Mouse (Mus musculus): ENCODE results near the gene Arrdc1.
"Not testable (repeated sequence)": the region's sequence is repeated elsewhere in the genome, so short reads cannot be mapped to it uniquely, and the experiment has no call there.

The Arrdc1 gene

DNA sequence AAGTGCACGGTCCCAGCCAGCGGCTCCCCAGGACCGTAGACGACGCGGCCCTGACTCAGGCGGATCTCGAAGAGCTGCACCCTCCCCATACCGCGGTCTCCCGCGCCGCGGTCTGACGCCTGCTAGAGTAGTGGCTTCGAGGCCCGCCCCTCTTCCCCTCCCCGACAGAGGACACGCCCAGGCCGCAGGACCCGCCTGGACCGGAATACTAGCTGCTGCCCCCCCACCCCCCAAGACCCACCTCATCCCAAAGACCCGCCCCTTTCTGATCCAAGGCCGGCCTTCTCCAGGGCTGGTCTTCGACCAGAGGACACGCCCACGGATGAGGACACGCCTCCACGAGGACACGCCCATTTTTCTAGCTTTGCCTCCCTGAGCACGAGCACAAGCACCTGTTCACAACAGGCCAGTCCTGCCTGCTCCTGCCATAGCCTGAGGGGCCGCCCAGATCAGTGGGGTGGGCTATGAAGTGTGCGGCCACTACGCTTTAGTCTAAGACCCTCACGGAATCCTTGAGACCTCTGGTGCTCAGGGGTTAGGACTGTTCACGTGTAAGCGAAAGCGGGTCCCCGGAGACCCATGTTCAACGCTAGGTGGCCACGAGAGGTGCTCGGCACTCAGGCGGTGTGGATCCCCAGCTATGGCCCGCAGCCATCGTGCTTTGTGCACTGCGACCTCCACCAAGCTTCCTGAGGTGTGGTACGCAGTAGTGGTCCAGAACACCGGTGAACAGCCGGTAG is at the start of gene Arrdc1:
TSS of gene Arrdc1 (minus strand) at position 196 of the 740 bp plus-strand sequence.
- DNase-seq (ENCODE audit: low read depth, low spot score): peak; percentile 96

DNA sequence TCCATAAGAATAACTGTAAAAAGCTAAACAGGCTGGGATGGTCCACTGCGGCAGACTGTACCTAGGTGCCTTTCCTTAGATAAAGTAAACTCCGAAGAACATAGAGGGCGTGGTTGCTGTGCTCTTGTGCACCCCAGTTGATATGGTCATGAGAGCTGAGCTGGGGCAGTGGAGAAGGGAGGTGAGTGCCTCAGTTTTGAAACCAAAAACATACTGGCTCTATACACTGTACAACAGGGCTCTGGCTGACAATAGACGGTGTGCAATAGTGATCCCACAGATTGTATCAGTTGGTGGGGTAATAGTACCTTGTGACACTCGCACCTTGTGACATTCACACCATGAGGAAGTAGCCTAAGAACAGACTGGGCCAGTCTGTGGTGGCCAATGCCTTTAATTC is 41.9 kb upstream of the Arrdc1 start:
- DNase-seq (ENCODE audit: low read depth, low spot score): no peak

DNA sequence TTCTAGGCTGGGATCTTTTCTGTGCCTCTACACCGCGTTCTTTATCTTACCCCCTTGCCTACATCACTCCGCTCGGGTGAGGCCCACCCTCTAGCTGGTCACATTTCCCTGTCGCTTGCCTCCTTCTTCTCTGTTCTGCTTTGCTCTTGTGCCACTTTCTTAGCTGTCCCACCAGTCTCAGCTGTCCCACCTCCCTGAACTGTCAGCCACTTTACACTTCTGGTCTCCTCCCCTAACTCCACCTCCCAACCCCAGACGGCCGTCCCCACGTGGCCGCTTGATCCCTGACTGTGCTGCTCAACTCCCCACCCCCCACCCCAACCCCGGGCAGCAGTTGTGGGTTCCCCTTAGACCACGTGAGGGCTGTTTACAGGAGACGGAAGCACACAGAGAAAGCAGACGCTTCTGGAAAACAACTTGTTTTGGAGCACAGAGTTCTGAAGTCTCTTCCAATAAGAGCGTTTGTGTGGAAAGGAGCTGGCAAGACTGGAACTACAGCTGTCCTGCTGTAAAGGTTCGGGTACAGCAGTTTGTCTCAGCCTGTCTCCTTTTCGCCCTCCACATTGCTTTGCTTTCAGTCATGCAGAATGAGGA is 40.7 kb upstream of the Arrdc1 start, which contains the start of gene Pnpla7:
TSS of gene Pnpla7 (plus strand) at position 330 of the 594 bp plus-strand sequence.
- peak; percentile 71 for DNase-seq (ENCODE audit: low read depth, low spot score)

DNA sequence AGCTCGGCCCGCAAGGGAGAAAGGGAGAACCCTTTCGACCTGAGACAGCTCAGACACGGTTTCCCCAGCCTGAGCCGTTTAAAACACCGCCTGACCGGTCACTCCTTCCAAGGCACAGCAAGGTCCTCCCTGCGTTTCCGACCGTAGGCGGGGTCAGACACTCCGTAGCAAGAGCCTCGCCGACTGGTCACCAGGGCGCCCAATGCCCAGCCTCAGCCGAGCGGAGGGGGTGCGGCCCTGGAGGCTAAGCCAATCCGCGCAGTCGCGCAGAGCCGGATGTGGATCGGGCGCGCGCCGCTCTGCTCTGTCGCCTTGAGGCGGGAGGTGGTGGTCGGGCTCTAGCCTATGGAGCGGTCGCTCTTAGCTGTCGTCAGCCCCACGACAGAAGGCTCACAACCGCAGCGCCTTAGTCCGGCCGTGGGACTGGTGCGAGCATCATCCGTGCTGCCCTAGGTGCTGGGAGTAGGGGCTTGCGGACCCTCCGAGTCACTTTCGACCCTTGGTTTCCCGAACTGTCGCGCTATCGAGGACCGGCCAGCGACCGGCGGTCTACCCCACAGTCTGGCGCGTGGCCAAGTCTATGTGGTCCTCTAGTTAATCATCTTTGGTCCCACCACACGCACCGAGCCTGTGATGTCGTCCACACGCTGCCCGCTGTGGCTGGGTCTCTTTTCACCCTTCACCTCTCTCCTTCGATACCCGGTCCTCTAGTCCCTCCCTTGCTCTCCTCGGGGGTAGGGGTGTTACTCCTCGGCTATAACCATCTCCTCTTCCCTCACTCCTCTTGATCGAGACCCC is 40.1 kb upstream of the Arrdc1 start, which contains the start of gene Mrpl41:
TSS of gene Mrpl41 (minus strand) at position 193 of the 798 bp plus-strand sequence.
- DNase-seq (ENCODE audit: low read depth, low spot score): peak; percentile 96

DNA sequence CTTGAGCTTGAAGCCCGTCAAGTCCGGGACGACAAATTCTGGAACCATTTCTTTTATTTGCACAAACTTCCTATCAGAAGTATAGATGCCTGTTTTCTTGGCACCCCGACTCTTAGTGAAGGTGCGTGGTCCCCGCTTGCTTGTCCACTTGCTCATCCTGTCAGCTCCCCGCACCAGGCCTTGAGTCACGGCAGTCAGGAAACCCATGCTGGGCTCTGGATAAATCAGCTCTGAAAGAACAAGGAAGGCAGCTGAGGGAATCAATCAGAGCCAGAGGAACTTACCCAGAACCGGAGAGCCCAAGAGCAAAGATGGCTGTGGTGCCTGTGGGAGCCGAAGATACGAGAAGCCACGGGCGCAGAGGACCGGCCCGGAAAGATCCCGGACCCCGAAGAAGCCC is 39.4 kb upstream of the Arrdc1 start:
- not testable (repeated sequence) for DNase-seq (ENCODE audit: low read depth, low spot score)

DNA sequence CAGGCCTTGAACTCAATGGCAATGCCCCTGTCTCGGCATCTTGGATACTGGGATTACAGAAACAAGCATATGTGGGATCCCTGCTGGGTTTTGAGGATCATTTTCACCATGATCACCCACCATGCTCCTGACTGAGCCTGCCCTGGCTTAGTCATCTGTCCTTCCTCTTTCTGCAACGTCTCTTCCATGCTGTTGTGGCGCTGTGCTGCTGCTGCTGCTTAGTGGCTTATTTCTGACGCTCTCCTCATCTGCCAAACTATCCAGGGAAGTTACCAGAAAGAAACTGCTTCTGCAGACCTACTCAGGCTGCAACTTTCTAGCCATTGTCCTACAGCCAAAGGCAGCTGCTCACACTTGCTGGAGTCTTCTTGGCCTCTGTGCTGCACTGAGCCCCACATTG is 35.3 kb upstream of the Arrdc1 start:
- DNase-seq (ENCODE audit: low read depth, low spot score): no peak

DNA sequence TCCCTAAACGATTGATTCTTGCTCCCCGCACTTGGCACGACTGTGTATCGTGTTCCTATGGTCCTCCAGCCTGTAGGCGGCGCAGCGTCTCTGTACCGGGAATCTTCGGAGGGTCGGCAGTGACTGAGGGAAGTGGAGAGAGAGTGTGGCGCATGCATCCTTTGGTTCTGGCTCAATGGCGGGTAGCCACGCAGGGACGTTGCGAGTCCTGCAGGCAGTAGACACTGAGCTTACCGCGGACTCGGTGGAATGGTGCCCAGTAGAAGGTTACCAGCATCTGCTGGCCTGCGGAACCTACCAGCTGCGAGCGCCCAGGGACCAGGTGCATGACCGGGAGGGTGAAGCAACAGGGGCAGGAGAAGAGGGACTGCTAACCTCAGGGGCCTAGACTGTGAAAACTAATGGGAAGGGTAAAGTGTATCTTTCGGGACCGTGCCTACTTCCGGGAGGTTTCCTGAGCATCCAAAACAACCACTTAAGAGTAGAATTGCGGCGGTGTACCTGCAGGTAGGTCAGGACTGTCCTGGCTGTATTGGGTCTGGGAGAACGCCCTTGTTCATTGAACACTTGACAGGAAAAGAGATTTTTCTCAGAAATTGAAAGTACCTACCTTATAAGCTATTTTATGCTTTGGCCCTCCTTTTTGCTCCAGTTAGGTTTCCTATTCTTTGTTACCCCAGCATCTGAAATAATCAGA is 27.4 kb upstream of the Arrdc1 start, which contains the start of gene Dph7:
TSS of gene Dph7 (plus strand) at position 97 of the 697 bp plus-strand sequence.
- DNase-seq (ENCODE audit: low read depth, low spot score): peak; percentile 86

DNA sequence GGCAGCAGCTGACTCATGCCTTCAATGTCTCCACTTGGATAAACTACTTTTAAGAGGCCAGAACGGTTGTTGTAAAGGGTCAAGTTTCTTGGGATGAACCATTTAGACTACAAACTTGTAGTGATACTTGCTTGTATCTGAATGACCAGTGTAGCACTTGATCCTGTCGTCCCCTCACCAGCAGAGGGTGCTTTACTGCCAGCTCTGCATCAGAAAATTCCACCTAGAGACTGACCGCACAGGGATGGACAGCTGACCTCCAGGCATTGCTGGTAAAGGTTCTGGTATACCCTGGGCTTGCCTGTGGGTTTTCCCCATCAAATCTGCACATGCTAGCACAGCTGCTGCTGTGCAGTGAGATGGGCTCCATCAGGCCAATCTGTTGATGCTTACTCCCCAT is 25.9 kb upstream of the Arrdc1 start:
- no peak for DNase-seq (ENCODE audit: low read depth, low spot score)

DNA sequence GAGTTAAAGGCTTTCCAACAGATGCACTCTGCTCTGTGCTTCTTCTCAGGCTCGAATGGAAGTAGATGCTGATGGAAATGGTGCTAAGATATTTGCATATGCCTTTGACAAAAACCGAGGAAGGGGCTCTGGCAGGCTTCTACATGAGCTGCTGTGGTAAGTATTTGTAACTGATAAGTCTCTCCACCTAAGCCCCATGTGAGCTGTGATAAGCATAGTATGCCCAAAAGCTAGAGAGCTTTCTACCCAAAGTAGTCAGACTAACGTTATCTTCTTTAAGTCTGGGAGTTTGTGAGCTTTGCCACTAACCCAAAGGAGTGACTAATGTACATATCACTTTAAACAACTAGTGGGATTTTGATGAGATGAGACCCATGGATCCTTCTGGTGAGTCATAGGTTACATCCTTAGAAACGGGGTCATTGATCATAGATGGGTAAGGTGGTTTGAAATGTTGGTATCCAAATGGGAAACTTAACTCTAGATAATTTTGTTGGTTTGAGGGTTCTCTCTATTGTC is 17.5 kb upstream of the Arrdc1 start:
- DNase-seq (ENCODE audit: low read depth, low spot score): no peak

DNA sequence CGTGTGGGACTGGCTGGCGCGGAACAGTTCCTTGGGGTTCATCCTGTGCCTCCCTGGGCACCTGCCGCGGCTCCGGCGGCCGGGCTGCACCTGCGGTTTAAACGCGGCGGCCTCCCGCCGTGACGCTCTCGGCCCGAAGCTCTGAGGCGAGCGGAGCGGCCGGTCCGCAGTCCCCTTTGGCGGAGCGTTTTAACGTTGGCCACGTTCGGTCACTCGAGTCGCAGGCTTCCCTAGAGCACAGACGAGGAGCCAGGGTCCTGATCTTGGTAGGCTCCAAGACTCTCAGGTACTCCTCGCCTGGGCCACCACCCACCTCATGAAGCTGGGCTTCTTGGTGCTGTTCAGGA is 15.1 kb upstream of the Arrdc1 start:
- DNase-seq (ENCODE audit: low read depth, low spot score): no peak

DNA sequence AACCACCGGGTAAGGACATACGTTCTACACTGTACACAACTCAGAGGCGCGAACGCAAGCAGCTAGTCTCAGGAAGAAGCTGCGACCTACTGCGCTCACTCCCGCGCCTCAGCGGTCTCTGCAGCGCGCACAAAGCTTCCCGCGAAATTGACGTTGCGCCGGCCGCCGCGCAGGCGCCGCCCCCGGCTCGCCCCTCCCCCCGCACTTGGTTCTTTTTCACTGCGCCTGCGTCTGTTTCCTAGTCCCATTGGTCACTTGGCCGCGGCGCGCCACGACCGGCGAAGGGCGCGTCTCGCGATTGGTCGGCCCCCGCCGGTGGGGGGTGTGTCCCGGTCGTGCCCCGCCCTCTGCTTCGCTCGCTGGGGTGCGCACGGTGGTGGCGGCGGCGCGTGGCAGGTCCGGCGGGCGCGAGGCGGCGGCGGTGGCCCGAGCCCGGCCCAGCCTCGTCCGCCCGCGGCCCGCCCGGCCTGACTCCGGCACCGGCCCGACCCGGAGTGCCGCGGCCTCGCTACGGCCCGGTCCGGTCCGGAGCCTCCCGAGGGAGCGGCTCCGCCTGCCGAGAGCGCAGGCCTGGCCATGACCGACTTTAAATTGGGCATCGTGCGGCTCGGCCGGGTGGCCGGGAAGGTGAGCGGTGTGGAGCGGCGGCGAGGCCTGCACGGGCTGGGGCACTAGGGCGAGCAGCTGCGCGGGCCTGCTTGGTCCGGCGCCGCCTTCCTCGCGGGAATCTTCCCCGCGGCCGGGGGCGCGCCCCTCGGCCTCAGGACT is 14.6 kb upstream of the Arrdc1 start, which contains the start of gene Zmynd19:
TSS of gene Zmynd19 (plus strand) at position 372 of the 768 bp plus-strand sequence.
- DNase-seq (ENCODE audit: low read depth, low spot score): peak; percentile 96

DNA sequence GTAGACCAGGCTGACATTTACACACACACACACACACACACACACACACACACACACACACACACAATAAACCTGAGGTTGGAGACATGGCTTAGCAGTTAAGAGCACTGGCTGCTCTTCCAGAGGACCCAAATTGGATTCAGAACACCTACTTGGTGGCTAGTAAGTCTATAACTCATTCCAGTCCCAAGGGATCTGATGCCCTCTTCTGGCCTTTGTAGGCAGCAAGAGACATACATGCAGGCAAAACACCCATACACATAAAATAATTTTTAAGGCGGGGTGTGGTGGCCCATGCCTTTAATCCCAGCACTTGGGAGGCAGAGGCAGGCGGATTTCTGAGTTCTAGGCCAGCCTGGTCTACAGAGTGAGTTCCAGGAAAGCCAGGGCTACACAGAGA is 9.3 kb upstream of the Arrdc1 start:
- DNase-seq (ENCODE audit: low read depth, low spot score): not testable (repeated sequence)

DNA sequence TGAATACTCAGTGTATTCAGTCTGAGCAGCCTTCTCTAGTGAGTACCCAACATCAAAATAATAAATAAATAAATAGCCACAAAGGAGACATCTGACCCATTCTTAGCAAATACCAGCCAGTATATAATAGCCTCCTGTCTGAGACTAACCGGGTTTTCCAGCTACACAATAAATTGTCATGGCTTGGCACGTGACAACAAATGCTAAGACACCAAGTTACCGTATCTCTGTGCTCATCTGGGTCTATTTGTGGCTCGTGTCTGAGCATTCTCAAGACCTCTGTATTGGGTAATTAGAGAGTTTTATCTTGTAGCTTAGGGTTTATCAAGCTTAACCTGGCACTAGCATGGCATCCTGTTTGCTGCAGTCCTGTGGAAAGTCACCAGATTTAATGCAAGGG is 7.0 kb upstream of the Arrdc1 start:
- no peak for DNase-seq (ENCODE audit: low read depth, low spot score)

DNA sequence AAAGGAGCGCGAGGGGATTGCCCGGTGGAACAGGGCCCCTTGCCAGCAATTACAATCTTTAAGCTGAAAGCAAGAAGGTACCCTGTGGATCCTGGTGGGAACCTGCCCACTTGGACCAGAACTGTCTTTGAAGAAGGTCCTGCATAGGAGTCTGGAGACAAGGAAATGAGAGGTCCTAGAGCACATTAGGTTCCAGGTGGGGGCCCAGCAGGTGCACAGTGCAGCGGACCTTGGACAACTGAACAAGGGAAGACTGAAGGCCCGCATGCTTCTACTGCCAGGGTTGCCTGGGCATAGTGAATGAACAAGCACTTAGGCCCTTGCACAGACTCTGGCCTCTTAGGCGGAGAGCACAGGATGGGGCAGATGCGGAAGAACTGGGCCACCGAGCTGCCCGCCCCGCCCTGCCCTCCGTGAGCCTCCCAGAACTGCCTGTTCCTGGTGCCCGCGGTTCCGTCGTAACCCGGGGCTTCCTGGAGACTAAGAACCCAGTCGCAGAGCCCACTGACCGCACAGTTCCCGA is 550 bp downstream of the Arrdc1 start:
- DNase-seq (ENCODE audit: low read depth, low spot score): no peak

DNA sequence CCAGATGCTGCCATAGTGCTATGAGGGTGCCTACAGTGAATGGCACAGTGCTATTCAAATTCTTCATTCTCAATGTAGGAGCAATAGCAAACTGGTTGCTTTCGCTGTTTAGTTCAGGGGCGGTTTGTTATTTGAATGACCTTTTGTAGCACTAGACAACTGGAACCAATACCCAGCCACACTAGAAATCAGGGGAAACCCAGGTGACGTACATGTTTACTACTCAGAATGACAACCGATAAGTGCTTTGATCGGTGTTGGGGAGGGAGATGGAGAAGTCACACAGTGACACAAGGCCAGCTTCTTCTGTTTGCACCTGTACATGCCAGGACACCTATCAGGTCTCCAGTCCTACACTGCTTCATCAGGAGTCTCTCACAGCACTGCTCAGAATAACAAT is 5.5 kb downstream of the Arrdc1 start:
- no peak for DNase-seq (ENCODE audit: low read depth, low spot score)

DNA sequence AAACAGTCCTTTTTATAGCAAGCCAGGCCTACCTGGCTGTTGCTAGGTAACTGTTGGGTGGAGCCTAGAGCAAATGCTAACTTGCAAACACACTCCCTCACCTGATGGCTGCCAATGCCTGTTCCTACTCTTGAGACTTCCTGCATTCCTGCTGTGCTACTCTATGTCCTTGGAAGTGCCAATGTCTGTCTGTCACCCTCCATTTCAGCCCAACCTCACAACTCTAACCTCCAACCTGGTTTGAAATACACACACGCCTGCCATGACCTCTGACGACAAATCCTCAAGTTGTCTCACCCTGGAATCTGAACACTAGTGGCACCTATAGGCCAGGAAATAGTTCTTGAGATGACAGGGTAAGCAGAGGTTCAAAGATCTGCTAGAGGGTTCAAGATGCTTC is 5.9 kb downstream of the Arrdc1 start:
- DNase-seq (ENCODE audit: low read depth, low spot score): no peak

DNA sequence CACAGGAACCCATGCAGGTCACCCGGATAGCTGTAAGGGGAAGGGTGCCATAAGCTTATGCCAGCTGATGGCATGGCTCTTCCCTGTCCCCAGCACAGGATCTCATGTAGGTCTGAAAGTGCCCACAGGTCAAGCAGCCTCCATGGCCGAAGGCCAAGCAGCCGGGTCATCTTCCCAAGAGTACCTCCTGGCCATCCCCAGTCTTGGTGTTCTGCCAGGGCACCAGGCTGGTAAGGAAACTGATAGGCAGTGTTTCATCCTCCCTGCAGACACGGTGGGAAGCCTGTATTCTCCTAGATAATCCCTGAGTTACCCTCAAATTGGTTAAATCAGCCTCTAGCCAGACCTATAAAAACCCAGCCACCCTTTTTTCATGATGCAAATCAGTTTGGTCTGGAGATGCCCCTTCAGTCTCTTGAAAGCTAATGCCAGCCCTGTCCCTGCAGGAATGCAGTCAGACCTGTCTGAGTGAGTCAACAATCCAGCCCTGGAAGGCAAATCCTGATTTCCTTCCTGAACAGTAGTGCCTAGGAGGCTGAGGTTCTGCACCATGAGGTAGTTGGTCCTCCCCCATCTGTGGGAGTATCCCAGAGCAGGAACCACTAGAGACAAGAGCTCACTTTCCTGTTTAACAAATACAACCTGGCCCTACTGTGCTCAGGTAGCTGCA is 7.1 kb downstream of the Arrdc1 start:
- no peak for DNase-seq (ENCODE audit: low read depth, low spot score)

DNA sequence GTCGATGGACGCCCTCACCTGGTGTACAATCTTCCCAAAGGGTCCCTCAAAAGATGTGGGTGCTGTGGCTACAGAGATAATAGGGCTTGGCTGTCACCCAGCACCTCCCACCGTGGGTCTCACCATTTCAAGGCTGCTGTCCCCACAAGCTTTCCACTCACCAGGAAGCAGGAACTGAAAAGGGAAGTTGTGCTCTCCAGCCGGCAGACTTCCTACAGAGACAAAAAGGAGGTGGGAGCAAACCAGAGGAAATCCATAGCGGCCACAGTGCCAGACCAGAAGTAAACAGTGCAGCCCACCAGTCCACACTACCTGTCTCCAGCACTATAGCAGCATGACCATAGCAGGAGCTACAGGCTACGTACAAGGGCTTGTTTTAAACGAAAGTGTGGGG is 8.1 kb downstream of the Arrdc1 start:
- DNase-seq (ENCODE audit: low read depth, low spot score): no peak

DNA sequence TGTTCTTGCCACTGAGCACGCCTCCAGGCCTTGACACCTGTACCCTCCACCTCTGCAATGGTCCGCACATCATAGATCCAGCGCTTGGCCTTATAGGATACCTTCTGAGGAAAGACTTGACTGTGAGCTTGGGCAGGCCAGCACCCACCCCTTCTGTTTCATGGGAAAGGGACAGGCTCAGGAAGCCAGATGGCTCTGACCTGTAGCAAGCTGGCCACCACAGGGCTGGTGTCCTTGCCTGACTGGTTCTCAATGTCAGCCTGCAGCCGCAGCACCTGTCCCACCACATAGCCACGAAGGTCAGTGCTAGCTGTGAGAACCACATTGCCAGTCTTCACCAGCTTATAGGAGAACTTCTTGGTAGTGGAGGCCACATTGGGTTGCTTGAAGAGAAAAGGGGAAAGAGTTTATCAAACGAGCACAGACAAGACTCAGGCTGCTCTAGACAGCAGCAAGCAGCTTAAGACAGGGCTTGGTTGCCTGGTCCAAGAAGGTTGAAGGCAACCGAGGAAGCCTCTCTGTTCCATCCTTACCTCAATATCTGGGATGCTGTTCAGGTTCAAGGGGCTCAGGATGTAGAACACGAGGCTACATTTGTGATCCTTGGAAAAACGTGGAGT is 8.6 kb downstream of the Arrdc1 start:
- no peak for DNase-seq (ENCODE audit: low read depth, low spot score)
